Mouse (Mus musculus) cerebral cortex, adult 2 months (tissue): Measurements from ENCODE around the gene Aagab.

Source experiments
- WGBS: fragments of 180-500 bp; shearing (Covaris S2); methylation state at CpG from one replicate; pipeline ENCODE4 v1.1.7; 2018; 5-methylcytosine and 5-hydroxymethylcytosine counted together

The Aagab gene

GRCm38 (mm10) chr9:63672797-63673493 is 70.5 kb downstream of the Aagab start:
- 54% methylated on average over 8 of the region's 8 CpGs for WGBS

- WGBS: 88% methylated on average over 3 of the region's 3 CpGs
Observed at GRCm38 (mm10) chr9:63673494-63673805, 71.0 kb downstream of the Aagab start.

- whole genome bisulfite sequencing: 88% methylated on average over 10 of the region's 10 CpGs
Observed at GRCm38 (mm10) chr9:63674613-63675012, 72.2 kb downstream of the Aagab start.

- WGBS: 28% methylated on average over 3 of the region's 3 CpGs
Observed at GRCm38 (mm10) chr9:63677621-63678020, 75.2 kb downstream of the Aagab start.

GRCm38 (mm10) chr9:63678076-63678475 is 75.6 kb downstream of the Aagab start:
- 55% methylated on average over 1 of the region's 1 CpGs for WGBS

- WGBS: 88% methylated on average over 9 of the region's 9 CpGs
Observed at GRCm38 (mm10) chr9:63682301-63682700, 79.8 kb downstream of the Aagab start.

- WGBS: 88% methylated on average over 2 of the region's 2 CpGs
Observed at GRCm38 (mm10) chr9:63682943-63683342, 80.5 kb downstream of the Aagab start.

- WGBS: 88% methylated on average over 6 of the region's 6 CpGs
Observed at GRCm38 (mm10) chr9:63684277-63684676, 81.8 kb downstream of the Aagab start.

- WGBS: 93% methylated on average over 5 of the region's 5 CpGs
Observed at GRCm38 (mm10) chr9:63685352-63685751, 82.9 kb downstream of the Aagab start.

- 63% methylated on average over 7 of the region's 7 CpGs for WGBS
Observed at GRCm38 (mm10) chr9:63687413-63688015, 85.1 kb downstream of the Aagab start.

GRCm38 (mm10) chr9:63690511-63690910 is 88.1 kb downstream of the Aagab start:
- 91% methylated on average over 1 of the region's 1 CpGs for WGBS

GRCm38 (mm10) chr9:63691960-63692359 is 89.5 kb downstream of the Aagab start:
- WGBS: 60% methylated on average over 2 of the region's 2 CpGs
